Mouse (Mus musculus) spleen, postnatal 4 days (tissue): ENCODE data around the gene Parp3.
A peak's percentile ranks its signal among the peaks of the same experiment; 100 is the strongest.

Source experiments
- DNase-seq, 2 experiments: peaks; one replicate each; pipeline ENCODE4 v3.0.0; 2022; ENCODE audit warnings: low spot score in 2 of 2

Gene Parp3

GRCm38 (mm10) chr9:106457163-106457559, 19.6 kb downstream of the Parp3 start:
- DNase-seq, result no peak

- DNase-seq, result no peak
These were observed 20.2 kb downstream of the Parp3 start for GRCm38 (mm10) chr9:106456325-106457162.

- DNase-seq, result no peak
These were observed 21.7 kb downstream of the Parp3 start for GRCm38 (mm10) chr9:106454888-106455681.

- DNase-seq, result no peak
These were observed 22.5 kb downstream of the Parp3 start for GRCm38 (mm10) chr9:106454071-106454761.

GRCm38 (mm10) chr9:106453271-106454070, 23.3 kb downstream of the Parp3 start, which contains the start of gene Pcbp4:
Gene Pcbp4, plus strand, starts transcription at chr9:106453291.
- peak in 1 of 2 experiments; percentile 69 for DNase-seq

- DNase-seq, result peak in 1 of 2 experiments; percentile 68
These were observed 23.9 kb downstream of the Parp3 start for GRCm38 (mm10) chr9:106452821-106453220.

- no peak for DNase-seq
These were observed 24.4 kb downstream of the Parp3 start for GRCm38 (mm10) chr9:106452351-106452750.

- no peak for DNase-seq
These were observed 24.9 kb downstream of the Parp3 start for GRCm38 (mm10) chr9:106451899-106452298.

GRCm38 (mm10) chr9:106451298-106451697, 25.5 kb downstream of the Parp3 start:
- DNase-seq, result no peak

GRCm38 (mm10) chr9:106450661-106451060, 26.1 kb downstream of the Parp3 start:
- no peak for DNase-seq

- no peak for DNase-seq
These were observed 26.8 kb downstream of the Parp3 start for GRCm38 (mm10) chr9:106449947-106450346.

GRCm38 (mm10) chr9:106448498-106449031, 28.2 kb downstream of the Parp3 start:
- peak in 1 of 2 experiments; percentile 52 for DNase-seq

GRCm38 (mm10) chr9:106447951-106448350, 28.8 kb downstream of the Parp3 start:
- no peak for DNase-seq

GRCm38 (mm10) chr9:106447348-106447747, 29.4 kb downstream of the Parp3 start, which contains the start of the genes Abhd14b and Abhd14a:
Gene Abhd14b, plus strand, starts transcription at chr9:106447459.
Gene Abhd14a, minus strand, starts transcription at chr9:106447678.
- peak; percentile 79 to 88 for DNase-seq

- no peak for DNase-seq
These were observed 31.9 kb downstream of the Parp3 start for GRCm38 (mm10) chr9:106444836-106445235.

GRCm38 (mm10) chr9:106442680-106443079, 34.1 kb downstream of the Parp3 start:
- no peak for DNase-seq

GRCm38 (mm10) chr9:106436566-106436965, 40.2 kb downstream of the Parp3 start:
- DNase-seq, result no peak

- DNase-seq, result no peak
These were observed 43.4 kb downstream of the Parp3 start for GRCm38 (mm10) chr9:106433389-106433788.

- DNase-seq, result no peak
These were observed 46.8 kb downstream of the Parp3 start for GRCm38 (mm10) chr9:106430015-106430264.

GRCm38 (mm10) chr9:106429221-106430014, 47.3 kb downstream of the Parp3 start, which contains the start of gene Rpl29:
Gene Rpl29, plus strand, starts transcription at chr9:106429454.
- DNase-seq, result peak; percentile 92 to 95
